Mouse (Mus musculus) midbrain, embryonic 11.5 days (tissue): ENCODE measurements around the gene Fkbp5. TPM values are rescaled to one million over a fixed set of nuclear protein-coding genes. Genes with fewer than 3 reads are reported as not detected.

Experiments used
- ATAC-seq: fragments of 200-750 bp; cut with Nextera tagmentation; 2 replicates; pipeline ENCODE4 v1.8.0; 2017; ENCODE audit warnings: moderate TSS enrichment, moderate library complexity; ENCODE audit not compliant: low FRiP score
- DNase-seq: peaks from one replicate; pipeline ENCODE4 v3.0.0; 2015; ENCODE audit warnings: low spot score; ENCODE audit errors: missing footprints
- H3K27ac ChIP-seq: fragments of 300-500 bp; sonication (generic); 2 replicates; pipeline ENCODE4 v1.5.1; 2014; ENCODE audit warnings: low read depth, low read length
- H3K27me3 ChIP-seq: fragments of 300-500 bp; sonication (generic); 2 replicates; pipeline ENCODE4 v1.6.1; 2014; ENCODE audit warnings: mild to moderate bottlenecking, low read length, moderate library complexity, mixed read lengths; ENCODE audit not compliant: control insufficient read depth, insufficient read depth
- H3K36me3 ChIP-seq: fragments of 300-500 bp; sonication (generic); 2 replicates; pipeline ENCODE4 v1.6.1; 2014; ENCODE audit warnings: mild to moderate bottlenecking, low read length, moderate library complexity, mixed read lengths; ENCODE audit not compliant: control insufficient read depth, insufficient read depth
- H3K4me1 ChIP-seq: fragments of 300-500 bp; sonication (generic); 2 replicates; pipeline ENCODE4 v1.6.1; 2014; ENCODE audit warnings: low read length; ENCODE audit not compliant: control insufficient read depth, insufficient read depth
- H3K4me2 ChIP-seq: fragments of 300-500 bp; sonication (generic); 2 replicates; pipeline ENCODE4 v1.6.1; 2014; ENCODE audit warnings: mild to moderate bottlenecking, moderate library complexity
- H3K4me3 ChIP-seq: fragments of 300-500 bp; sonication (generic); 2 replicates; pipeline ENCODE4 v1.5.1; 2014; ENCODE audit warnings: low read depth, low read length
- H3K9ac ChIP-seq: fragments of 300-500 bp; sonication (generic); 2 replicates; pipeline ENCODE4 v1.6.1; 2014; ENCODE audit warnings: low read length
- H3K9me3 ChIP-seq: fragments of 300-500 bp; sonication (generic); 2 replicates; pipeline ENCODE4 v1.6.1; 2016; ENCODE audit warnings: low read length; ENCODE audit not compliant: control insufficient read depth
- WGBS: fragments of 180-500 bp; shearing (Covaris S2); extraction: QIAGEN DNeasy Blood & Tissue Kit; methylation state at CpG from one replicate; pipeline ENCODE4 v1.1.7; 2014; 5-methylcytosine and 5-hydroxymethylcytosine counted together
- polyA plus RNA-seq: library from polyadenylated mRNA; unstranded; fragments of >200 nt; fragmentation: Nextera tagmentation; extraction: Ambion mirVana; gene quantifications from 2 replicates; pipeline ENCODE4 v1.2.1, GENCODE M21; 2014

Fkbp5 gene
- polyA plus RNA-seq, 1 experiment from 2014 or later: 10.9 TPM

GRCm38 (mm10) chr17:28484704-28485445 is 32.5 kb downstream of the Fkbp5 start:
- Histone ChIP-seq H3K4me3 (peak overlapping the region; percentile 86), H3K36me3 (no peaks in the 10 kb centered on the region), H3K4me1 (peaks cover 7% of the 10 kb centered on the region), H3K9me3 (no peaks in the 10 kb centered on the region), H3K4me2 (peak overlapping the region; percentile 66), H3K27ac (no peak overlapping the region), H3K9ac (peak overlapping the region; percentile 87), H3K27me3 (no peaks in the 10 kb centered on the region)
- ATAC-seq (peak; percentile 6; the same call in 1 of the 2 replicates), DNase-seq (peak; percentile 92)
- WGBS: 11% methylated on average over 30 of the region's 30 CpGs

GRCm38 (mm10) chr17:28477421-28477820 is 39.9 kb downstream of the Fkbp5 start:
- Histone ChIP-seq H3K27me3 (no peaks in the 10 kb centered on the region), H3K4me3 (no peak overlapping the region), H3K27ac (no peak overlapping the region), H3K9ac (no peak overlapping the region), H3K9me3 (no peaks in the 10 kb centered on the region), H3K4me1 (no peaks in the 10 kb centered on the region), H3K4me2 (no peak overlapping the region), H3K36me3 (no peaks in the 10 kb centered on the region)
- 92% methylated on average over 8 of the region's 8 CpGs for WGBS
- DNase-seq (no peak), ATAC-seq (no peak)

- no peak for ATAC-seq
- DNase-seq: no peak
- Histone ChIP-seq H3K4me2 (no peak overlapping the region), H3K27me3 (no peaks in the 10 kb centered on the region), H3K4me1 (no peaks in the 10 kb centered on the region), H3K27ac (no peak overlapping the region), H3K9ac (no peak overlapping the region), H3K4me3 (no peak overlapping the region), H3K9me3 (no peaks in the 10 kb centered on the region), H3K36me3 (no peaks in the 10 kb centered on the region)
Observed at GRCm38 (mm10) chr17:28476441-28476840, 40.9 kb downstream of the Fkbp5 start.

- Histone ChIP-seq H3K27ac (no peak overlapping the region), H3K9me3 (no peaks in the 10 kb centered on the region), H3K36me3 (no peaks in the 10 kb centered on the region), H3K9ac (no peak overlapping the region), H3K4me3 (no peak overlapping the region), H3K4me2 (no peak overlapping the region), H3K4me1 (no peaks in the 10 kb centered on the region), H3K27me3 (no peaks in the 10 kb centered on the region)
- ATAC-seq (no peak), DNase-seq (no peak)
- WGBS: 93% methylated on average over 3 of the region's 3 CpGs
Observed at GRCm38 (mm10) chr17:28475593-28476325, 41.6 kb downstream of the Fkbp5 start.

GRCm38 (mm10) chr17:28472696-28473095 is 44.6 kb downstream of the Fkbp5 start:
- H3K36me3 ChIP-seq: no peaks in the 10 kb centered on the region
- no peak overlapping the region for H3K4me3 ChIP-seq
- no peak overlapping the region for H3K9ac ChIP-seq
- ATAC-seq: no peak
- DNase-seq: no peak
- no peaks in the 10 kb centered on the region for H3K4me1 ChIP-seq
- H3K4me2 ChIP-seq: no peak overlapping the region
- WGBS: 74% methylated on average over 5 of the region's 5 CpGs
- no peak overlapping the region for H3K27ac ChIP-seq
- no peaks in the 10 kb centered on the region for H3K9me3 ChIP-seq
- H3K27me3 ChIP-seq: no peaks in the 10 kb centered on the region

GRCm38 (mm10) chr17:28470876-28471275 is 46.5 kb downstream of the Fkbp5 start:
- no peak overlapping the region for H3K4me2 ChIP-seq
- no peak for DNase-seq
- no peak for ATAC-seq

GRCm38 (mm10) chr17:28467749-28468148 is 49.6 kb downstream of the Fkbp5 start:
- 86% methylated on average over 11 of the region's 11 CpGs for WGBS
- H3K9me3 ChIP-seq: no peaks in the 10 kb centered on the region
- H3K4me2 ChIP-seq: no peak overlapping the region
- no peaks in the 10 kb centered on the region for H3K27me3 ChIP-seq
- H3K27ac ChIP-seq: no peak overlapping the region
- no peak overlapping the region for H3K4me3 ChIP-seq
- no peaks in the 10 kb centered on the region for H3K4me1 ChIP-seq
- H3K9ac ChIP-seq: no peak overlapping the region
- DNase-seq (no peak), ATAC-seq (no peak)
- no peaks in the 10 kb centered on the region for H3K36me3 ChIP-seq

More at GRCm38 (mm10) chr17:28470876-28471275, 46.5 kb downstream of the Fkbp5 start:
- no peak overlapping the region for H3K9ac ChIP-seq
- H3K9me3 ChIP-seq: no peaks in the 10 kb centered on the region
- H3K27ac ChIP-seq: no peak overlapping the region
- H3K4me3 ChIP-seq: no peak overlapping the region
- H3K36me3 ChIP-seq: no peaks in the 10 kb centered on the region
- no peaks in the 10 kb centered on the region for H3K4me1 ChIP-seq
- H3K27me3 ChIP-seq: no peaks in the 10 kb centered on the region
- WGBS: 83% methylated on average over 6 of the region's 6 CpGs

- no peaks in the 10 kb centered on the region for H3K27me3 ChIP-seq
- H3K4me3 ChIP-seq: no peak overlapping the region
- DNase-seq: no peak
- H3K27ac ChIP-seq: no peak overlapping the region
- H3K9ac ChIP-seq: no peak overlapping the region
- H3K4me2 ChIP-seq: no peak overlapping the region
- no peaks in the 10 kb centered on the region for H3K9me3 ChIP-seq
- H3K36me3 ChIP-seq: no peaks in the 10 kb centered on the region
- no peak for ATAC-seq
- H3K4me1 ChIP-seq: no peaks in the 10 kb centered on the region
- WGBS: 89% methylated on average over 4 of the region's 4 CpGs
Observed at GRCm38 (mm10) chr17:28465968-28466367, 51.4 kb downstream of the Fkbp5 start.

GRCm38 (mm10) chr17:28463701-28464443 is 53.5 kb downstream of the Fkbp5 start:
- DNase-seq: no peak
- no peaks in the 10 kb centered on the region for H3K9me3 ChIP-seq
- H3K36me3 ChIP-seq: no peaks in the 10 kb centered on the region
- no peak overlapping the region for H3K27ac ChIP-seq
- H3K9ac ChIP-seq: no peak overlapping the region
- no peaks in the 10 kb centered on the region for H3K4me1 ChIP-seq
- no peak overlapping the region for H3K4me2 ChIP-seq
- H3K4me3 ChIP-seq: no peak overlapping the region
- WGBS: 91% methylated on average over 7 of the region's 7 CpGs
- ATAC-seq: no peak
- no peaks in the 10 kb centered on the region for H3K27me3 ChIP-seq
